Mouse (Mus musculus) macrophage (primary cell): ENCODE results near the gene Fscn1. TPM values are rescaled to one million over a fixed set of nuclear protein-coding genes. Genes with fewer than 3 reads are reported as not detected.

ENCODE experiments used
- H3K27ac ChIP-seq: fragments of 350-480 bp; formaldehyde crosslinking; 2 replicates; pipeline ENCODE4 v1.9.0; 2021
- H3K36me3 ChIP-seq: fragments of 350-480 bp; formaldehyde crosslinking; 2 replicates; pipeline ENCODE4 v1.9.0; 2021; ENCODE audit errors: inconsistent target
- H3K4me3 ChIP-seq: fragments of 350-480 bp; formaldehyde crosslinking; 2 replicates; pipeline ENCODE4 v1.9.0; 2021; ENCODE audit errors: inconsistent target
- H3K79me2 ChIP-seq: fragments of 350-480 bp; formaldehyde crosslinking; 2 replicates; pipeline ENCODE4 v1.9.0; 2021; ENCODE audit errors: inconsistent target
- WGBS: methylation state at CpG from one replicate; pipeline ENCODE4 v1.1.7; 2026; ENCODE audit warnings: inconsistent platforms; ENCODE audit not compliant: missing documents; 5-methylcytosine and 5-hydroxymethylcytosine counted together
- polyA plus RNA-seq: library from polyadenylated mRNA; stranded (reverse); fragments of 250-400 nt; gene quantifications from 3 replicates; pipeline ENCODE4 v1.2.4, GENCODE M21; 2018; ENCODE audit warnings: inconsistent platforms

Fscn1 gene
- polyA plus RNA-seq, 1 experiment from 2014 or later, result 1.8 TPM

GRCm38 (mm10) chr5:142974598-142975121 lies 14.5 kb downstream of the Fscn1 start:
- H3K4me3 ChIP-seq, result no peak overlapping the region
- no peaks in the 10 kb centered on the region for H3K36me3 ChIP-seq
- WGBS, result 13% methylated on average over 17 of the region's 18 CpGs
- no peaks in the 10 kb centered on the region for H3K79me2 ChIP-seq
- no peak overlapping the region for H3K27ac ChIP-seq

- no peak overlapping the region for H3K4me3 ChIP-seq
- no peaks in the 10 kb centered on the region for H3K79me2 ChIP-seq
- no peaks in the 10 kb centered on the region for H3K36me3 ChIP-seq
- no peak overlapping the region for H3K27ac ChIP-seq
- 95% methylated on average over 5 of the region's 5 CpGs for WGBS
Observed at GRCm38 (mm10) chr5:142976516-142976915, 16.4 kb downstream of the Fscn1 start.

- 46% methylated on average over 14 of the region's 16 CpGs for WGBS
- no peak overlapping the region for H3K27ac ChIP-seq
- H3K36me3 ChIP-seq, result no peaks in the 10 kb centered on the region
- no peak overlapping the region for H3K4me3 ChIP-seq
- no peaks in the 10 kb centered on the region for H3K79me2 ChIP-seq
Observed at GRCm38 (mm10) chr5:142982046-142982801, 22.1 kb downstream of the Fscn1 start.

GRCm38 (mm10) chr5:142983174-142983573 lies 23.0 kb downstream of the Fscn1 start:
- Histone ChIP-seq H3K36me3 (no peaks in the 10 kb centered on the region), H3K79me2 (no peaks in the 10 kb centered on the region), H3K27ac (no peak overlapping the region), H3K4me3 (no peak overlapping the region)
- 87% methylated on average over 5 of the region's 8 CpGs for WGBS

GRCm38 (mm10) chr5:142984271-142984670 lies 24.1 kb downstream of the Fscn1 start:
- H3K4me3 ChIP-seq, result no peak overlapping the region
- H3K36me3 ChIP-seq, result no peaks in the 10 kb centered on the region
- no peak overlapping the region for H3K27ac ChIP-seq
- H3K79me2 ChIP-seq, result no peaks in the 10 kb centered on the region
- 97% methylated on average over 10 of the region's 10 CpGs for WGBS

GRCm38 (mm10) chr5:142988520-142988919 lies 28.4 kb downstream of the Fscn1 start:
- peaks cover 19% of the 10 kb centered on the region for H3K36me3 ChIP-seq
- no peaks in the 10 kb centered on the region for H3K79me2 ChIP-seq
- no peak overlapping the region for H3K27ac ChIP-seq
- H3K4me3 ChIP-seq, result no peak overlapping the region
- WGBS, result 85% methylated on average over 3 of the region's 5 CpGs

- WGBS, result 88% methylated on average over 3 of the region's 3 CpGs
Observed at GRCm38 (mm10) chr5:142989167-142989566, 29.0 kb downstream of the Fscn1 start.

GRCm38 (mm10) chr5:142994746-142995145 lies 34.6 kb downstream of the Fscn1 start:
- peaks cover 29% of the 10 kb centered on the region for H3K36me3 ChIP-seq
- 96% methylated on average over 2 of the region's 2 CpGs for WGBS
- no peak overlapping the region for H3K4me3 ChIP-seq
- H3K79me2 ChIP-seq, result no peaks in the 10 kb centered on the region
- H3K27ac ChIP-seq, result no peak overlapping the region

More at GRCm38 (mm10) chr5:142989167-142989566, 29.0 kb downstream of the Fscn1 start:
- Histone ChIP-seq H3K36me3 (peaks cover 26% of the 10 kb centered on the region), H3K79me2 (no peaks in the 10 kb centered on the region), H3K27ac (no peak overlapping the region), H3K4me3 (no peak overlapping the region)

GRCm38 (mm10) chr5:142997526-142997925 lies 37.4 kb downstream of the Fscn1 start:
- Histone ChIP-seq H3K4me3 (no peak overlapping the region), H3K36me3 (peaks cover 25% of the 10 kb centered on the region), H3K27ac (no peak overlapping the region), H3K79me2 (no peaks in the 10 kb centered on the region)
- WGBS, result 95% methylated on average over 9 of the region's 9 CpGs

- 85% methylated on average over 2 of the region's 2 CpGs for WGBS
- Histone ChIP-seq H3K27ac (no peak overlapping the region), H3K36me3 (peaks cover 20% of the 10 kb centered on the region), H3K4me3 (no peak overlapping the region), H3K79me2 (no peaks in the 10 kb centered on the region)
Observed at GRCm38 (mm10) chr5:142998171-142998570, 38.0 kb downstream of the Fscn1 start.

GRCm38 (mm10) chr5:143000091-143000490 lies 39.9 kb downstream of the Fscn1 start:
- no peaks in the 10 kb centered on the region for H3K79me2 ChIP-seq
- H3K27ac ChIP-seq, result no peak overlapping the region
- no peak overlapping the region for H3K4me3 ChIP-seq
- 84% methylated on average over 4 of the region's 4 CpGs for WGBS
- H3K36me3 ChIP-seq, result peaks cover 7% of the 10 kb centered on the region; the same call in 1 of the 2 replicates

- no peak overlapping the region for H3K27ac ChIP-seq
Observed at GRCm38 (mm10) chr5:143000654-143001500, 40.7 kb downstream of the Fscn1 start.

GRCm38 (mm10) chr5:143009383-143009782 lies 49.2 kb downstream of the Fscn1 start:
- WGBS, result 91% methylated on average over 10 of the region's 11 CpGs
- Histone ChIP-seq H3K36me3 (peaks cover 43% of the 10 kb centered on the region), H3K27ac (no peak overlapping the region), H3K79me2 (no peaks in the 10 kb centered on the region), H3K4me3 (no peak overlapping the region)

More at GRCm38 (mm10) chr5:143000654-143001500, 40.7 kb downstream of the Fscn1 start:
- H3K36me3 ChIP-seq, result peaks cover 7% of the 10 kb centered on the region; the same call in 1 of the 2 replicates
- whole genome bisulfite sequencing, result 89% methylated on average over 9 of the region's 9 CpGs
- no peak overlapping the region for H3K4me3 ChIP-seq
- no peaks in the 10 kb centered on the region for H3K79me2 ChIP-seq

GRCm38 (mm10) chr5:143017401-143017800 lies 57.3 kb downstream of the Fscn1 start:
- H3K27ac ChIP-seq, result no peak overlapping the region
- H3K4me3 ChIP-seq, result no peak overlapping the region
- peaks cover 51% of the 10 kb centered on the region for H3K36me3 ChIP-seq
- H3K79me2 ChIP-seq, result no peaks in the 10 kb centered on the region
- 61% methylated on average over 5 of the region's 5 CpGs for WGBS
